Mouse (Mus musculus) monocyte, adult 5-6 weeks (primary cell): ENCODE results near the gene Tmco4. TPM values are rescaled to one million over a fixed set of nuclear protein-coding genes. Genes with fewer than 3 reads are reported as not detected.

ENCODE experiments used
- ATAC-seq: fragments of 153-309, 156-312 bp; replicated peaks from 2 replicates; pipeline ENCODE4 v1.8.0; 2017; ENCODE audit warnings: mild to moderate bottlenecking; ENCODE audit not compliant: low TSS enrichment, insufficient number of reproducible peaks, severe bottlenecking, poor library complexity, low FRiP score
- total RNA-seq: library from RNA; stranded (forward); fragments of 200-1000, 200-491, 200-594 nt; gene quantifications from 3 replicates; pipeline ENCODE4 v1.2.3, GENCODE M21; 2017

Gene Tmco4
- total RNA-seq, 1 experiment from 2014 or later: 16.7 TPM

- no peak for ATAC-seq
Measured at GRCm38 (mm10) chr4:139081270-139081931, 108.7 kb downstream of the Tmco4 start.

- ATAC-seq: no peak
Measured at GRCm38 (mm10) chr4:139082790-139083564, 110.3 kb downstream of the Tmco4 start.

GRCm38 (mm10) chr4:139085337-139085736 lies 112.6 kb downstream of the Tmco4 start:
- ATAC-seq: no peak

- no peak for ATAC-seq
Measured at GRCm38 (mm10) chr4:139086037-139086436, 113.3 kb downstream of the Tmco4 start.

- ATAC-seq: no peak
Measured at GRCm38 (mm10) chr4:139086984-139087383, 114.3 kb downstream of the Tmco4 start.

- no peak for ATAC-seq
Measured at GRCm38 (mm10) chr4:139088982-139089671, 116.4 kb downstream of the Tmco4 start.

- ATAC-seq: no peak
Measured at GRCm38 (mm10) chr4:139090303-139090940, 117.7 kb downstream of the Tmco4 start.

- no peak for ATAC-seq
Measured at GRCm38 (mm10) chr4:139091066-139091465, 118.4 kb downstream of the Tmco4 start.

GRCm38 (mm10) chr4:139091478-139092355 lies 119.0 kb downstream of the Tmco4 start:
- ATAC-seq: no peak

- ATAC-seq: no peak
Measured at GRCm38 (mm10) chr4:139092356-139093195, 119.9 kb downstream of the Tmco4 start, which contains the start of gene Nbl1. Nbl1 (minus strand) TSS chr4:139092993.

- no peak for ATAC-seq
Measured at GRCm38 (mm10) chr4:139093196-139093530, 120.5 kb downstream of the Tmco4 start.

GRCm38 (mm10) chr4:139095406-139095805 lies 122.7 kb downstream of the Tmco4 start:
- no peak for ATAC-seq

- ATAC-seq: no peak
Measured at GRCm38 (mm10) chr4:139096201-139096600, 123.5 kb downstream of the Tmco4 start.

- no peak for ATAC-seq
Measured at GRCm38 (mm10) chr4:139100326-139100725, 127.6 kb downstream of the Tmco4 start.

GRCm38 (mm10) chr4:139101546-139101945 lies 128.9 kb downstream of the Tmco4 start:
- ATAC-seq: no peak

GRCm38 (mm10) chr4:139105453-139105852 lies 132.8 kb downstream of the Tmco4 start:
- ATAC-seq: no peak
